Mouse (Mus musculus): ENCODE results near the gene Sfxn3. TPM values are rescaled to one million over a fixed set of nuclear protein-coding genes. Genes with fewer than 3 reads are reported as not detected.
A peak's percentile ranks its signal among the peaks of the same experiment; 100 is the strongest.

The Sfxn3 gene
- total and polyA plus RNA-seq, 3 experiments = 5.0 to 10.6 TPM; not detected in 1

DNA sequence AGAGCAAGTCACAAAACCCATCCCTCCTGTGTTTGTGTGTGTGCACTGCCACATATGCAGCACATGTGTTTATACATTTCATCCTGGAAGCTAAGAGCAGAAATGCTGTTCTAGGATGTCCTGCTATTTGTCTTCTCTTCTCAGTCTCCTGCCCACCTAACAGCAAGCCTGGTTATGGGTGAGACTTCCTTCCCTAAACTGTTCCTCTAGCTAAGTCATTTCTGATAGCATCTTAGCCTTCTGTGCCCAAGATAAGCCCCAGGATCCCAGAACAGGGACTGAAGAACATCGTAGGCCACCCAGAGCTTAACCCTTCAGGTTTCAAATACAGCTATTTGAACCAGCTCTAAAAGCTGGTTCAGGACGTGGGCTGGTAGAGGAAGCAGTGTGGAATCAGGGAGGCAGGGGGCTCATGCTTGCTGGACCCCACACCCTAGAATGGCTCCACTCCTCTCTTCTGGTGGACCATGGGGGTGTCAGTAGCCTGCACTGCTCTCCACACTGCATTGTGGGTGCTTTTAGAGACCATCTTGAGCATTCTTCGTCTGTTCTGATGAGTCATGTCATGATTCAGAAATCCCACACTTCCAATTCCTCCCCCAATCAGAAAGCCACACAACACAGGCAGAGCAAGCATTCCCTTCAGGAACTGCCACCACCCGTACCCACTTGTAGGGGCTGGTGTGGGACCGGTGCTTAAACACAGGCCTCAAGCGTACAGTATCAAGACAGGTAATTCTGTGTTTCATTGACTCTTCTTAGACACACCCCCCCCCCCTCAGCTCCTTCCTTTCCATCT, 7.8 kb downstream of the Sfxn3 start (continued):
- TF ChIP-seq MEF2A (IDR thresholded peaks at IDR 0.05; ENCODE audit: extremely low read depth, insufficient replicate concordance, low read depth, low read length, poor library complexity, severe bottlenecking) (no peak), NELFE (IDR thresholded peaks at IDR 0.05; ENCODE audit: low read depth, low read length) (no peak), TAL1 (IDR thresholded peaks at IDR 0.05; ENCODE audit: low read length) (no peak), MAFK (IDR thresholded peaks at IDR 0.05; ENCODE audit: borderline replicate concordance, low read depth, low read length) (no peak), RAD21 (IDR thresholded peaks at IDR 0.05; ENCODE audit: low read depth, low read length) (no peak), USF2 (IDR thresholded peaks at IDR 0.05; ENCODE audit: borderline replicate concordance in 1 of 2, insufficient read depth in 1 of 2, low read depth in 1 of 2, low read length in 2 of 2) (no peak), MYC (IDR thresholded peaks at IDR 0.05; ENCODE audit: low read depth, low read length) (no peak), POLR2AphosphoS5 (IDR thresholded peaks at IDR 0.05; ENCODE audit: borderline replicate concordance, low read depth, low read length) (no peak), USF1 (IDR thresholded peaks at IDR 0.05; ENCODE audit: low read depth, low read length) (no peak), MXI1 (IDR thresholded peaks at IDR 0.05; ENCODE audit: low read depth, low read length) (0 out of 2 replicates have a peak, but pooled peaks have one; percentile 42), TCF12 (IDR thresholded peaks at IDR 0.05; ENCODE audit: low read depth, low read length) (peak; percentile 55; the same call in 1 of the 2 replicates), E2F4 (IDR thresholded peaks at IDR 0.05; ENCODE audit: borderline replicate concordance, low read depth, low read length) (no peak)

DNA sequence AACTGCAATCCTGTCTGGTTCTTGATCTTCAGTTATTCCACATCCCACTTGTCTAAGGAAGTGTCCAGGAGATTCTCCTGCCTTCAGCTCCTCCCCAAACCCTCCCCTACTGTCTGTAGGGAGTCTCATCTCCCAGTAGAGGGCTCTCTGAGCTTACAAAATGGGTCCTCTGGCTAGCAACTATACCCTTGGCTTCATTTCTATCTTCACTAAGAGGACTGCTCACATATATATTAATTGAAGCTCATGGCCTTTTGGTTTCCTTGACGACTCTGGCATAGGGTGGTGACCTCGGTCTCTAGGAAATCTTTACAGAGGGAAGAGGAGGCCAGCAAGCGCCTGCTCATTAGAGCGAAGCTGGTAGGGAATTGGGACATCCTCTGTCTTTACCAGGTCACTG, 9.1 kb downstream of the Sfxn3 start:
- H3K4me1 ChIP-seq (ENCODE audit: control insufficient read depth in 1 of 2, insufficient read depth in 2 of 2, low read length in 2 of 2) = peaks cover 13 to 32% of the 10 kb centered on the region in 2 experiments
- H3K27me3 ChIP-seq (ENCODE audit: control insufficient read depth in 1 of 2, insufficient read depth in 2 of 2, low read length in 2 of 2) = no peaks in the 10 kb centered on the region
- H3K9me3 ChIP-seq (replicated peaks; ENCODE audit: insufficient read depth, low read length) = no peaks in the 10 kb centered on the region
- H3K36me3 ChIP-seq (ENCODE audit: control insufficient read depth in 1 of 2, insufficient read depth in 2 of 2, low read length in 2 of 2) = peaks cover 0 to 29% of the 10 kb centered on the region in 2 experiments; a peak in 2 of 4 replicates
- no peak overlapping the region for H3K4me3 ChIP-seq (ENCODE audit: control insufficient read depth in 1 of 2, insufficient read depth in 1 of 2, low read depth in 2 of 2, low read length in 2 of 2)
- H3K9ac ChIP-seq (ENCODE audit: control insufficient read depth, low read depth, low read length, poor library complexity, severe bottlenecking) = no peak overlapping the region
- H3K79me2 ChIP-seq (ENCODE audit: control insufficient read depth, insufficient read depth, low read length, poor library complexity) = peaks cover 3% of the 10 kb centered on the region; the same call in 1 of the 2 replicates
- DNase-seq (ENCODE audit: low read depth, low spot score) = peak; percentile 84
- no peak overlapping the region for H3K27ac ChIP-seq (ENCODE audit: control insufficient read depth, low read depth, low read length)
- TF ChIP-seq NRF1 (IDR thresholded peaks at IDR 0.05; ENCODE audit: insufficient read depth, low read depth, low read length, poor library complexity, severe bottlenecking) = no peak
- TF ChIP-seq ETS1 (IDR thresholded peaks at IDR 0.05; ENCODE audit: low read depth, low read length) = no peak
- TF ChIP-seq MAX (IDR thresholded peaks at IDR 0.05; ENCODE audit: low read length) = no peak
- 0 out of 2 replicates have a peak, but pooled peaks have one; percentile 21 for TF ChIP-seq GATA1 (IDR thresholded peaks at IDR 0.05; ENCODE audit: low read depth, low read length)
- no peak for TF ChIP-seq RCOR1 (IDR thresholded peaks at IDR 0.05; ENCODE audit: low read depth, low read length)
- TF ChIP-seq KAT2A (conservative IDR thresholded peaks at IDR 0.05; ENCODE audit: low read depth, low read length) = no peak
- TF ChIP-seq UBTF (IDR thresholded peaks at IDR 0.05; ENCODE audit: borderline replicate concordance, insufficient read depth, low read depth, low read length) = no peak
- no peak for TF ChIP-seq TAL1 (IDR thresholded peaks at IDR 0.05; ENCODE audit: low read length)
- TF ChIP-seq MXI1 (IDR thresholded peaks at IDR 0.05; ENCODE audit: low read depth, low read length) = 0 out of 2 replicates have a peak, but pooled peaks have one; percentile 24
- TF ChIP-seq POLR2A (IDR thresholded peaks at IDR 0.05; ENCODE audit: control insufficient read depth in 1 of 2, insufficient read depth in 1 of 2, low read depth in 1 of 2, low read length in 2 of 2, poor library complexity in 1 of 2) = no peak
- TF ChIP-seq MAFK (IDR thresholded peaks at IDR 0.05; ENCODE audit: borderline replicate concordance, low read depth, low read length) = no peak
- TF ChIP-seq POLR2AphosphoS5 (IDR thresholded peaks at IDR 0.05; ENCODE audit: borderline replicate concordance, low read depth, low read length) = no peak
- peak; percentile 71 to 98 (median 76) for TF ChIP-seq CTCF (IDR thresholded peaks at IDR 0.05 in 2 of 3, conservative IDR thresholded peaks at IDR 0.05 in 1 of 3; ENCODE audit: control insufficient read depth in 1 of 3, insufficient read depth in 1 of 3, low read depth in 2 of 3, low read length in 3 of 3, poor library complexity in 1 of 3, severe bottlenecking in 1 of 3)
- TF ChIP-seq CHD1 (IDR thresholded peaks at IDR 0.05; ENCODE audit: low read depth, low read length) = no peak
- no peak for TF ChIP-seq EP300 (IDR thresholded peaks at IDR 0.05; ENCODE audit: low read depth in 1 of 2, low read length in 2 of 2)
- no peak for TF ChIP-seq USF2 (IDR thresholded peaks at IDR 0.05; ENCODE audit: borderline replicate concordance in 1 of 2, insufficient read depth in 1 of 2, low read depth in 1 of 2, low read length in 2 of 2)
- no peak for TF ChIP-seq USF1 (IDR thresholded peaks at IDR 0.05; ENCODE audit: low read depth, low read length)
- TF ChIP-seq POLR2AphosphoS2 (IDR thresholded peaks at IDR 0.05; ENCODE audit: low read length) = no peak
- no peak for TF ChIP-seq MYB (IDR thresholded peaks at IDR 0.05; ENCODE audit: low read depth, low read length)
- no peak for TF ChIP-seq MYC (IDR thresholded peaks at IDR 0.05; ENCODE audit: low read depth, low read length)
- peak; percentile 56; the same call in 1 of the 2 replicates for TF ChIP-seq JUND (IDR thresholded peaks at IDR 0.05; ENCODE audit: low read depth, low read length)
- TF ChIP-seq TCF12 (IDR thresholded peaks at IDR 0.05; ENCODE audit: low read depth, low read length) = no peak
- no peak for TF ChIP-seq ZKSCAN1 (IDR thresholded peaks at IDR 0.05; ENCODE audit: low read depth, low read length)
- no peak for TF ChIP-seq CHD2 (IDR thresholded peaks at IDR 0.05; ENCODE audit: low read length)
- no peak for TF ChIP-seq E2F4 (IDR thresholded peaks at IDR 0.05; ENCODE audit: borderline replicate concordance, low read depth, low read length)
- peak; percentile 96 for TF ChIP-seq RAD21 (IDR thresholded peaks at IDR 0.05; ENCODE audit: low read depth, low read length)
- peak; percentile 78 for TF ChIP-seq SMC3 (IDR thresholded peaks at IDR 0.05; ENCODE audit: low read depth, low read length)
- TF ChIP-seq SIN3A (IDR thresholded peaks at IDR 0.05; ENCODE audit: low read length) = peak; percentile 65; the same call in 1 of the 2 replicates
- TF ChIP-seq NELFE (IDR thresholded peaks at IDR 0.05; ENCODE audit: low read depth, low read length) = no peak

Measured in MEL (cell line).